Mouse (Mus musculus) limb, embryonic 14.5 days (tissue): ENCODE data around the gene Islr2. TPM values are rescaled to one million over a fixed set of nuclear protein-coding genes. Genes with fewer than 3 reads are reported as not detected.

Experiments used
- ATAC-seq: fragments of 200-750 bp; cut with Nextera tagmentation; 2 replicates; pipeline ENCODE4 v1.8.0; 2017; ENCODE audit warnings: low read depth, moderate number of reproducible peaks, moderate TSS enrichment; ENCODE audit not compliant: low FRiP score
- DNase-seq: peaks from one replicate; pipeline ENCODE4 v3.0.0-alpha.2; 2015; ENCODE audit warnings: low spot score
- H3K27ac ChIP-seq: fragments of 300-500 bp; sonication (generic); replicated peaks from 2 replicates; pipeline ENCODE4 v1.5.1; 2014; ENCODE audit warnings: low read depth, mild to moderate bottlenecking, low read length, moderate library complexity, mixed read lengths
- H3K27me3 ChIP-seq: fragments of 300-500 bp; sonication (generic); 2 replicates; pipeline ENCODE4 v1.6.1; 2014; ENCODE audit warnings: low read length, mixed read lengths; ENCODE audit not compliant: control insufficient read depth, insufficient read depth
- H3K36me3 ChIP-seq: fragments of 300-500 bp; sonication (generic); 2 replicates; pipeline ENCODE4 v1.6.1; 2014; ENCODE audit warnings: mild to moderate bottlenecking, low read length, moderate library complexity, mixed read lengths; ENCODE audit not compliant: control insufficient read depth, insufficient read depth
- H3K4me1 ChIP-seq: fragments of 300-500 bp; sonication (generic); 2 replicates; pipeline ENCODE4 v1.6.1; 2014; ENCODE audit warnings: antibody characterized with exemption, low read length, mixed read lengths; ENCODE audit not compliant: control insufficient read depth, insufficient read depth
- H3K4me2 ChIP-seq: fragments of 300-500 bp; sonication (generic); replicated peaks from 2 replicates; pipeline ENCODE4 v1.6.1; 2014; ENCODE audit warnings: low read depth, mild to moderate bottlenecking, low read length, moderate library complexity; ENCODE audit not compliant: severe bottlenecking
- H3K4me3 ChIP-seq: fragments of 300-500 bp; sonication (generic); replicated peaks from 2 replicates; pipeline ENCODE4 v1.5.1; 2014; ENCODE audit warnings: low read length
- H3K9ac ChIP-seq: fragments of 300-500 bp; sonication (generic); 2 replicates; pipeline ENCODE4 v1.6.1; 2014; ENCODE audit warnings: mild to moderate bottlenecking, low read depth, low read length, moderate library complexity; ENCODE audit not compliant: severe bottlenecking
- H3K9me3 ChIP-seq: fragments of 300-500 bp; sonication (generic); 2 replicates; pipeline ENCODE4 v1.6.1; 2016; ENCODE audit warnings: low read length; ENCODE audit not compliant: control insufficient read depth
- POLR2A ChIP-seq: fragments of 200-500 bp; IDR thresholded peaks from 2 replicates; pipeline ENCODE4 v1.8.0; 2012; ENCODE audit warnings: inconsistent platforms, mild to moderate bottlenecking, moderate library complexity, borderline replicate concordance; ENCODE audit not compliant: insufficient read depth, insufficient read length; ENCODE audit errors: extremely low read depth
- WGBS: fragments of 180-500 bp; shearing (Covaris S2); extraction: QIAGEN DNeasy Blood & Tissue Kit; methylation state at CpG from one replicate; pipeline ENCODE4 v1.1.7; 2014; 5-methylcytosine and 5-hydroxymethylcytosine counted together
- polyA plus RNA-seq, 2 experiments: library from polyadenylated mRNA; depleted of rRNA in 1 of 2; stranded (reverse) in 1 of 2; unstranded in 1 of 2; fragments of >200 nt; fragmentation: Nextera tagmentation in 1 of 2; extraction: Ambion mirVana in 1 of 2; gene quantifications; 2 replicates each; pipeline versions ENCODE4 v1.2.1 to v1.2.3; 2012 to 2014

Islr2 gene
- polyA plus RNA-seq, 2 experiments: 1.7 to 12.2 TPM

DNA sequence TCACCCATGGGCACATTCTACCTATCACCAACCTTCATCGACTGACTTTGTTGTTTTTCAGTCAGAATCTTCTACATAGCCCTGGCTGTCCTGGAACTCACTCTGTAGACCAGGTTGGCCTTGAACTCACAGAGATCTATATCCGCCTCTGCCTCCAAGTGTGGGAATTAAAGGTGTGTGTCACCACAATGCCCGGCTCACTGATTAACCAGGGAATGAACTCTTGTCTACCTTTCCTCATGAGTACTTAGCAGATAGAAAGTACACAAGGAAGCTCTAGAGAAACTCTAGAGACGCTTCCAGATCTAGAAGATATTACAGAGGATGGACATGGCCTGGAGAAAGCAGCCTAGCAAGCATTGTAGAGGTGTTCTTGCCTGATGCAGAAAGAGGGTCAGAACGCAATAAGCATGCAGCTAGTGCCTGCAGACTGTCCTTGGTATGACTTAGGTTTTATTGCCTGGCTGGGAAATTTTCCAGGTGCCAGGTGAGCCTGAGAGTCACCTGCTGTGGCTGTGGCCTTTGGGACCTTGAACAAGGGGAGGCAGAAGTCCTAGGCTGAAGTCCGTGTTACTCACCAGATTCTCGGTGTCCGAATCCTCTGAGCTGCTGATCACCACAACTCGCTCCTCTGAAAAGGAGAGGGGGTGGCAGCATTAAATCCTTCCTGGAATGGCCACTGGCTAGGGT is 24.8 kb upstream of the Islr2 start:
- no peak for ATAC-seq
- no peak for TF ChIP-seq POLR2A
- WGBS: 96% methylated on average over 9 of the region's 9 CpGs

GRCm38 (mm10) chr9:58225915-58226913 is 22.1 kb upstream of the Islr2 start:
- peaks cover 51% of the 10 kb centered on the region for H3K36me3 ChIP-seq
- H3K4me3 ChIP-seq: no peak overlapping the region
- TF ChIP-seq POLR2A: no peak
- H3K9me3 ChIP-seq: no peaks in the 10 kb centered on the region
- H3K27me3 ChIP-seq: no peaks in the 10 kb centered on the region
- no peak overlapping the region for H3K9ac ChIP-seq
- 68% methylated on average over 9 of the region's 9 CpGs for WGBS
- peak; percentile 33 for DNase-seq
- H3K4me1 ChIP-seq: no peaks in the 10 kb centered on the region
- no peak for ATAC-seq
- H3K27ac ChIP-seq: no peak overlapping the region
- no peak overlapping the region for H3K4me2 ChIP-seq

More for the DNA sequence above, 24.8 kb upstream of the Islr2 start:
- Histone ChIP-seq H3K4me3 (no peak overlapping the region), H3K36me3 (peaks cover 50% of the 10 kb centered on the region), H3K4me2 (no peak overlapping the region), H3K27me3 (no peaks in the 10 kb centered on the region), H3K9me3 (no peaks in the 10 kb centered on the region), H3K4me1 (peaks cover 8% of the 10 kb centered on the region; the same call in 1 of the 2 replicates), H3K27ac (no peak overlapping the region), H3K9ac (no peak overlapping the region)
- DNase-seq: no peak

GRCm38 (mm10) chr9:58224356-58224755 is 20.2 kb upstream of the Islr2 start:
- no peak for ATAC-seq
- H3K27me3 ChIP-seq: no peaks in the 10 kb centered on the region
- H3K4me2 ChIP-seq: no peak overlapping the region
- peaks cover 44% of the 10 kb centered on the region for H3K36me3 ChIP-seq
- peaks cover 9% of the 10 kb centered on the region; the same call in 1 of the 2 replicates for H3K4me1 ChIP-seq
- no peak for DNase-seq
- H3K4me3 ChIP-seq: no peak overlapping the region
- H3K9me3 ChIP-seq: no peaks in the 10 kb centered on the region
- TF ChIP-seq POLR2A: no peak
- H3K27ac ChIP-seq: no peak overlapping the region
- no peak overlapping the region for H3K9ac ChIP-seq
- WGBS: 93% methylated on average over 2 of the region's 2 CpGs

GRCm38 (mm10) chr9:58220218-58220903 is 16.2 kb upstream of the Islr2 start:
- Histone ChIP-seq H3K27ac (no peak overlapping the region), H3K4me2 (no peak overlapping the region), H3K9ac (no peak overlapping the region), H3K4me1 (peaks cover 9% of the 10 kb centered on the region; the same call in 1 of the 2 replicates), H3K4me3 (no peak overlapping the region), H3K36me3 (peaks cover 22% of the 10 kb centered on the region), H3K27me3 (no peaks in the 10 kb centered on the region), H3K9me3 (no peaks in the 10 kb centered on the region)
- WGBS: 60% methylated on average over 24 of the region's 24 CpGs
- ATAC-seq (peak; percentile 16; the same call in 1 of the 2 replicates), DNase-seq (no peak)
- TF ChIP-seq POLR2A: no peak

GRCm38 (mm10) chr9:58218539-58218938 is 14.4 kb upstream of the Islr2 start:
- Histone ChIP-seq H3K9me3 (no peaks in the 10 kb centered on the region), H3K4me2 (no peak overlapping the region), H3K36me3 (peaks cover 20% of the 10 kb centered on the region), H3K27me3 (no peaks in the 10 kb centered on the region), H3K27ac (no peak overlapping the region), H3K4me1 (peaks cover 16% of the 10 kb centered on the region), H3K9ac (no peak overlapping the region), H3K4me3 (no peak overlapping the region)
- ATAC-seq (no peak), DNase-seq (no peak)
- no peak for TF ChIP-seq POLR2A
- 79% methylated on average over 3 of the region's 3 CpGs for WGBS
